Mouse (Mus musculus) neural tube, embryonic 13.5 days (tissue): Measurements from ENCODE around the gene Elavl1. TPM values are rescaled to one million over a fixed set of nuclear protein-coding genes. Genes with fewer than 3 reads are reported as not detected.
A peak's percentile ranks its signal among the peaks of the same experiment; 100 is the strongest.
"Not testable (repeated sequence)": the region's sequence is repeated elsewhere in the genome, so short reads cannot be mapped to it uniquely, and the experiment has no call there.

Source experiments
- ATAC-seq: fragments of 200-750 bp; cut with Nextera tagmentation; 2 replicates; pipeline ENCODE4 v1.8.0; 2017; ENCODE audit warnings: low read depth, mild to moderate bottlenecking, moderate TSS enrichment, moderate library complexity
- H3K27ac ChIP-seq: fragments of 300-500 bp; sonication (generic); replicated peaks from 2 replicates; pipeline ENCODE4 v1.5.1; 2015; ENCODE audit warnings: moderate library complexity, mild to moderate bottlenecking, inconsistent platforms
- H3K27me3 ChIP-seq: fragments of 300-500 bp; sonication (generic); 2 replicates; pipeline ENCODE4 v1.6.1; 2015; ENCODE audit warnings: mild to moderate bottlenecking, inconsistent platforms
- H3K36me3 ChIP-seq: fragments of 300-500 bp; sonication (generic); 2 replicates; pipeline ENCODE4 v1.6.1; 2015; ENCODE audit warnings: mild to moderate bottlenecking, inconsistent platforms
- H3K4me1 ChIP-seq: fragments of 300-500 bp; sonication (generic); replicated peaks from 2 replicates; pipeline ENCODE4 v1.6.1; 2015; ENCODE audit warnings: inconsistent platforms
- H3K4me2 ChIP-seq: fragments of 300-500 bp; sonication (generic); 2 replicates; pipeline ENCODE4 v1.6.1; 2015; ENCODE audit warnings: inconsistent platforms, mild to moderate bottlenecking, moderate library complexity
- H3K4me3 ChIP-seq: fragments of 300-500 bp; sonication (generic); 2 replicates; pipeline ENCODE4 v1.5.1; 2015; ENCODE audit warnings: mild to moderate bottlenecking, inconsistent platforms
- H3K9ac ChIP-seq: fragments of 300-500 bp; sonication (generic); 2 replicates; pipeline ENCODE4 v1.6.1; 2015; ENCODE audit warnings: moderate library complexity, mild to moderate bottlenecking, inconsistent platforms
- H3K9me3 ChIP-seq: fragments of 300-500 bp; sonication (generic); 2 replicates; pipeline ENCODE4 v1.6.1; 2016; ENCODE audit warnings: inconsistent platforms
- WGBS: fragments of 180-500 bp; shearing (Covaris S2); methylation state at CpG from one replicate; pipeline ENCODE4 v1.1.7; 2015; 5-methylcytosine and 5-hydroxymethylcytosine counted together
- polyA plus RNA-seq: library from polyadenylated mRNA; unstranded; fragments of >200 nt; fragmentation: Nextera tagmentation; extraction: Ambion mirVana; gene quantifications from 2 replicates; pipeline ENCODE4 v1.2.1, GENCODE M21; 2015

Elavl1 gene
- 119 and 139 TPM in 2 replicates for polyA plus RNA-seq

DNA sequence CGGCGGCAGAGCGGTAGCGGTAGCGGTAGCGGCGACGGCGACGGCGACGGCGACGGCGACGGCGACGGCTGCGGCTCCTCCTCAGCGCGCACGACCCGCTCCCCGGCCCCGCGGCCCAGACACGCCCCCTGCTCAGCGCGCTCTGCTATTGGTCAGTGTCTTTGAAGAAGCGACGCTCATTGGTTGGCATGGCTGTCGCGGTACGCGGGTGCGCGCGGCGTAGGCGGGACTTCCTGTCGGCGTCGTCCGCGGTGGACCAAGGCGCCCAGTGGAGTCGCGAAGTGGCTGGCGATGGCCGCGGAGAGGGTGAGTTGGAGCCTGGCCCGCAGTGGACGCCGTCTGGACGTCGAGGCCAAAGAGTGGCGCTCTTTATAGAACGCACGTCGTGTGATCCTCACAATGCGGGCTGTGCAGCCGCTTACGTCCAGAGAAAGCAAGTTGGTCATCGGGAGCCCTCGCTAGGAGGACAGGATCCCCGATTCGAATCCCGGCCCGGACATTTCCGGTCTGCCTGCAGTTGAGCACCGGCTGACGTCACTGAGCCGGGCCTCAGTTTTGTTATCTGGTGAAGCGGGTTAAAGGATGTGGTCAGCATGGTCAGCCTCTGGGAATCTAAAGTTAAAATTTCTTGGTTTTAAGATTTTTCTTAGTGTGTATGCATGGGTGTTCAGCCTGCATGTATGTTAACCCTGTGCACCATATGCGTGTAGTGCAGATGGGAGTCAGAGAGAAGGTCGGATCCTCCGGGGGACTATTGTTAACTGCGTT is at the start of gene Elavl1, which contains the start of gene Ccl25:
Elavl1 (minus strand) TSS at position 431 of the 768 bp plus-strand sequence.
Ccl25 (plus strand) TSS at position 228 of the 768 bp plus-strand sequence.
- WGBS, result under 1% methylated on average over 77 of the region's 78 CpGs
- peak within 1 kb of the TSS; percentile 99 for H3K9ac ChIP-seq
- peaks cover 53% of the 10 kb centered on the region for H3K4me1 ChIP-seq
- H3K4me3 ChIP-seq, result peak within 1 kb of the TSS; percentile 99
- H3K4me2 ChIP-seq, result peak within 1 kb of the TSS; percentile 88
- peaks cover 43% of the 10 kb centered on the region for H3K36me3 ChIP-seq
- no peaks in the 10 kb centered on the region for H3K9me3 ChIP-seq
- peak within 1 kb of the TSS; percentile 91 for H3K27ac ChIP-seq
- no peaks in the 10 kb centered on the region for H3K27me3 ChIP-seq
- ATAC-seq, result peak; percentile 99

DNA sequence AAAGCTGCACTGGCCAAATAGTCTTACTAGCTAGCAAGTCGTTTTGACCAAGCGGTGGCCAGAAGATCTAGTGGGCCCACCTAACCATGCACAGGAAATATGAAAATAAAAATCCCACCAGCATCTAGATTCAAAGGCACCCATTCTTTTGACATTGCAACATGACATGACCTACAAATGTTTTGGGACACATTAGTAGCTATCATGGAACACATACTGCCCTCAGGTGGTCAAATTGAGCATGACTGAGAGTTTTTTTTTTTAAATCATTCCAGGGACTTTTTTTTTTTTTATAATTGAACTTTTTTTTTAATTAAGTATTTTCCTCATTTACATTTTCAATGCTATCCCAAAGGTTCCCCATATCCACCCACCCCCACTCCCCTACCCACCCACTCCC is 47.4 kb upstream of the Elavl1 start:
- Histone ChIP-seq H3K9ac (no peak overlapping the region), H3K9me3 (no peaks in the 10 kb centered on the region; the same call in 1 of the 2 replicates), H3K36me3 (no peaks in the 10 kb centered on the region), H3K4me3 (no peak overlapping the region), H3K27me3 (no peaks in the 10 kb centered on the region), H3K4me2 (no peak overlapping the region), H3K27ac (no peak overlapping the region), H3K4me1 (no peaks in the 10 kb centered on the region)
- WGBS, result 84% methylated on average over 2 of the region's 2 CpGs
- no peak for ATAC-seq

DNA sequence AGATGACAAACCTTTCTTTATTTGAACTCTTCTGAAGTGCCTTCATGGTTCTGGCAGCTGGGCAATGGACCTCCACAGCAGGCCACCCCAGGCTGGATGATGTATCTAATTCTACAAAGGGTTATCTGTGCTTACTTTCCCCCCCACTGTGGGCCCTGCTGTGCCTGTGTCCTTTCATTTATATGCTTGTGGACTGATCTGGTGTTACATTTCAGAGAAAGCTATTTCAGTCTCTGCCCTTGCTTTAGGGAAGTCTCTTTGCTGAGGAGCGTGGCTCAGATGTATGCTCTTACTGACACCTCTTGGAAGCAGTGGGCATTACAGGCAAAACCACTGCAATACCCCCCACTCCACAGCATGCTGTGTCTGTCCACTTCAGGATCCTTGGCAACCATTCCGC is 44.9 kb upstream of the Elavl1 start:
- no peak overlapping the region for H3K4me3 ChIP-seq
- no peak for ATAC-seq
- no peak overlapping the region for H3K9ac ChIP-seq
- H3K36me3 ChIP-seq, result no peaks in the 10 kb centered on the region
- no peaks in the 10 kb centered on the region; the same call in 1 of the 2 replicates for H3K9me3 ChIP-seq
- no peak overlapping the region for H3K27ac ChIP-seq
- no peaks in the 10 kb centered on the region for H3K4me1 ChIP-seq
- 38% methylated on average over 2 of the region's 2 CpGs for WGBS
- no peak overlapping the region for H3K4me2 ChIP-seq
- no peaks in the 10 kb centered on the region for H3K27me3 ChIP-seq

DNA sequence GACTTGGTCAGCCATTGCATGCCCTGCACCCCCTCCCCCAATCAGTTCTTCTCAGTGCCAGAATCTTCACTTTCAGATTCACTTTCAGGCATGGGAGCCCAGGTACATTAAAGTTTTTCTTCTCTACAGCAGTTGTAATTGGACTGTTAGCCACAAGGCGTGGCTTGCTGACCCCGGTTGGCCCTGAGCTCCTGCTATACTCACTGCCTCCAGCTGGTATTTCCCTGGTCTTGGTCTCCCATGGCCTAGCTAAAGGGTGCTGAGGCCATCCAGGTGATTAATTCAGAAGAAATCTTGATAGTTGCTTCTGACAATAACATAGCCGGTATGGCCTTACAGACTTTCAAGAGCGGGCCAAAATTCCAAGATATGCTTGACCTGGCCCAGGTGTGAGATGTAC is 43.3 kb upstream of the Elavl1 start:
- no peaks in the 10 kb centered on the region for H3K4me1 ChIP-seq
- H3K9ac ChIP-seq, result no peak overlapping the region
- WGBS, result 94% methylated on average over 4 of the region's 4 CpGs
- H3K27me3 ChIP-seq, result no peaks in the 10 kb centered on the region
- H3K36me3 ChIP-seq, result no peaks in the 10 kb centered on the region
- H3K4me3 ChIP-seq, result no peak overlapping the region
- no peak overlapping the region for H3K4me2 ChIP-seq
- no peaks in the 10 kb centered on the region; the same call in 1 of the 2 replicates for H3K9me3 ChIP-seq
- no peak for ATAC-seq
- H3K27ac ChIP-seq, result no peak overlapping the region

DNA sequence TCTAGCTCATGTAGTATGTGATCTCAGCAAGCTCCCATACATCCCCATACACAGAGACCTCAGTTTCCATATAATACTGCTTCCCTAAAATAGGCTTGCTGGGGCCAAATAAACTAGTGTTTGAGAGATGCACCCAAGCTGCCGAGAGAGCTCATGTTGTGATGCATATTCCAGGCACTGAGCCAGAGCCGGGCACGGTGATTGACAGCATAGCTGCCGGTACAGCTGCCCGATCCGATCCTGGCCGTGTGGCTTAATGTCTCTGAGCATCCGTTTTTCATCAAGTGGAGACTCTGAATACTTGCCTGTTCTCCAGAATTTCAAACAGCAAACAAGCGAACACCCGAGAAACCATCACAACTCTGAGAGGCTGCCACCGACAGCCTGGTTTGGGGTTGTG is 42.6 kb upstream of the Elavl1 start:
- Histone ChIP-seq H3K4me1 (no peaks in the 10 kb centered on the region), H3K27ac (no peak overlapping the region), H3K36me3 (no peaks in the 10 kb centered on the region), H3K9ac (no peak overlapping the region), H3K9me3 (no peaks in the 10 kb centered on the region; the same call in 1 of the 2 replicates), H3K27me3 (no peaks in the 10 kb centered on the region), H3K4me2 (no peak overlapping the region), H3K4me3 (no peak overlapping the region)
- WGBS, result 87% methylated on average over 11 of the region's 11 CpGs
- ATAC-seq, result no peak

DNA sequence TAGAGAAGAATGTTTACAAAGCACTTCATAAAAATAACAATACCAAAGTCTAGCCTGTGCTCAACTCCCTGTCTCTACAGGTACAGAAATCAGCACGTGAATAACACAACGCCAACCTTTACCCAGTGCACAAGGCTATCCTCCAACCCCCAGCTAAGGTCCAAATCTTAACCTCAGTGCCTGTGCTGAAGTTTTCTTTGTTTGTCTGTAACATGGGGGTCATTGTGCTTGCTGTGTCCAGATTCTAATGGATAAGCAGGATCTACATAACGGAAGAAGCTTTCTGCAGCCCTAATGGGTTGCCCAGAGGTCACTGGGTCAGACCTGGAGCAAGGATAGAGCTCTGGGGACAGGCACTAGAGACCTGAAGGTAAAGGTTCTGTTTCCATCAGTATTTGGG is 41.0 kb upstream of the Elavl1 start:
- Histone ChIP-seq H3K9me3 (no peaks in the 10 kb centered on the region; the same call in 1 of the 2 replicates), H3K4me1 (no peaks in the 10 kb centered on the region), H3K9ac (no peak overlapping the region), H3K27me3 (no peaks in the 10 kb centered on the region), H3K36me3 (no peaks in the 10 kb centered on the region), H3K4me3 (no peak overlapping the region), H3K4me2 (no peak overlapping the region), H3K27ac (no peak overlapping the region)
- no peak for ATAC-seq
- WGBS, result 88% methylated on average over 3 of the region's 3 CpGs

DNA sequence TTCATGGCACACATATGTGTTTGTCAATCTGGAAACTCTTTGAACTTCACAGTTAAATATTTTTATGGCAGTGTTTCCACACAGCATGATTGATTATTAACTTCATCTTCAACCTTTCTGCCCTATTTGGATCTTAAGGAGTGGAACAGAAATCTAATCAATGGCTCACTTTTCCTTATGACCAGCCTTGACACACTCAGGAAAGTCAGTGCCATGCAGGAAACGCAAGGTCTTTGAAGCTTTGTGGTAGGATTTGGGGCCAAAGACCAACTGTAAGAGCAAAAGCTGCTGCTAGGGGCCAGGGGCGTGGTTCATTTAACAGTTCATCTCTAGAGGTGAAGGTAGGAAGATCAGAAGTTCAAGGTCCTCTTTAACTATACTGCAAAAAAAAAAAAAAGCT is 35.7 kb upstream of the Elavl1 start:
- Histone ChIP-seq H3K4me3 (no peak overlapping the region), H3K4me2 (no peak overlapping the region), H3K4me1 (no peaks in the 10 kb centered on the region), H3K9ac (no peak overlapping the region), H3K27ac (no peak overlapping the region), H3K9me3 (no peaks in the 10 kb centered on the region), H3K36me3 (no peaks in the 10 kb centered on the region), H3K27me3 (no peaks in the 10 kb centered on the region)
- no peak for ATAC-seq
- 86% methylated on average over 2 of the region's 2 CpGs for WGBS

DNA sequence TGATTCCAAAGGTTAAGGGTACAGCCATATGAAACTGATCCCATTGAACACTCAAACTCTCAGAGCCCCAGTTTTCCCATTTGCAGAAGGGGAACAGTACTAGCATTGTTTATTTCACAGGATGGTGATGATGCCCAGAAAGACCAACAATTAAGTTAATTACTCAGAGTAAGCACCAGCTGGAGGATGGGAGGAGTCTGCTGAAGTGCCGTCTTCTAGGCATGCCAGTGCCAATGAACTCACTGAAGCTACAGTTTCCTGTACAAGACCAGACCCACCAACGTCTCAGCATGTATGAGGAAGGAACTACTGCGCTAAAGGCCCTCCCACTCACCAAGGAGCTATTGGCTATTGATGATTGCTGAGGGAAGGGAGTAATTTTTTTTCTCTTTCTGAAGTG is 34.1 kb upstream of the Elavl1 start:
- 68% methylated on average over 3 of the region's 3 CpGs for WGBS
- no peak overlapping the region for H3K9ac ChIP-seq

DNA sequence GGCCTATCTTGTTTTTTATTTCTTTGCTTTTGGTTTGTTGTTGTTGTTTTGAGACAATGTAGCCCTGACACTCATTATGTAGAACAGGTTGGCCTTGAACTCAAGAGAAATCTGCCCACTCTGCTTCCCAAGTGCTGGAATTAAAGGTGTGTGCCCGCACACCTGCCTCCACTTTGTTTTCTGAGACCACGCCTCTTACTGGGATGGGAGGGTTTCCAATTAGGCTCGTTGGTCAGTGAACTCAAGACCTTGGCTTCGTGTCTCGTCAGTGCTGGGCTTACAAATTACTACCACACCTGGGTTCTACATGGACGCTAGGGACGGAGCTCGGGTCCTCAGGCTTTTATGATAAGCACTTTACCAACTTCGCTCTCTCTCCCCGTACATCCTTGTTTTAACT is 30.2 kb upstream of the Elavl1 start:
- ATAC-seq, result no peak
- WGBS, result 93% methylated on average over 10 of the region's 10 CpGs

More for the DNA sequence above, 34.1 kb upstream of the Elavl1 start:
- Histone ChIP-seq H3K27me3 (no peaks in the 10 kb centered on the region), H3K9me3 (no peaks in the 10 kb centered on the region), H3K4me2 (no peak overlapping the region), H3K36me3 (no peaks in the 10 kb centered on the region), H3K4me3 (no peak overlapping the region), H3K27ac (no peak overlapping the region), H3K4me1 (no peaks in the 10 kb centered on the region)
- ATAC-seq, result no peak

DNA sequence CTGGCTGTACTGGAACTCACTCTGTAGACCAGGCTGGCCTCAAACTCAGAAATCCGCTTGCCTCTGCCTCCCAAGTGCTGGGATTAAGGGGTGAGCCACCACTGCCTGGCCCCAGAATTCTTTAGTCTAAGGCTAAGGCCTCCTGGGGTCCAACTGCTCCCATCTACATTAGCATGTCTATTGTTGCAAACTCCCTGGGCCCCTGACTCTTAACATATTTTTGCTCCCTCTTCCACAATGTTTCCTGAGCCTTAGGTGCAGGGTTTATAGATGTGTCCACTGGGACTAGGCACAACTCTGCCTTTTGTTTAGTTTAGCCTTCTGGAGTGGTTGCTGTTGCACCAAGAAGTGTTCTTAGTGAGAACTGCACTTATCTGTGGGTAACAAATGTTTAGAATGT is 29.3 kb upstream of the Elavl1 start:
- ATAC-seq, result no peak
- Histone ChIP-seq H3K27ac (no peak overlapping the region), H3K9me3 (no peaks in the 10 kb centered on the region), H3K4me2 (no peak overlapping the region), H3K36me3 (no peaks in the 10 kb centered on the region), H3K27me3 (no peaks in the 10 kb centered on the region), H3K4me1 (no peaks in the 10 kb centered on the region), H3K4me3 (no peak overlapping the region), H3K9ac (no peak overlapping the region)
- 89% methylated on average over 1 of the region's 1 CpGs for WGBS

More for the DNA sequence above, 30.2 kb upstream of the Elavl1 start:
- Histone ChIP-seq H3K9me3 (no peaks in the 10 kb centered on the region), H3K27ac (no peak overlapping the region), H3K9ac (no peak overlapping the region), H3K4me2 (no peak overlapping the region), H3K27me3 (no peaks in the 10 kb centered on the region), H3K4me1 (no peaks in the 10 kb centered on the region), H3K36me3 (no peaks in the 10 kb centered on the region), H3K4me3 (no peak overlapping the region)

DNA sequence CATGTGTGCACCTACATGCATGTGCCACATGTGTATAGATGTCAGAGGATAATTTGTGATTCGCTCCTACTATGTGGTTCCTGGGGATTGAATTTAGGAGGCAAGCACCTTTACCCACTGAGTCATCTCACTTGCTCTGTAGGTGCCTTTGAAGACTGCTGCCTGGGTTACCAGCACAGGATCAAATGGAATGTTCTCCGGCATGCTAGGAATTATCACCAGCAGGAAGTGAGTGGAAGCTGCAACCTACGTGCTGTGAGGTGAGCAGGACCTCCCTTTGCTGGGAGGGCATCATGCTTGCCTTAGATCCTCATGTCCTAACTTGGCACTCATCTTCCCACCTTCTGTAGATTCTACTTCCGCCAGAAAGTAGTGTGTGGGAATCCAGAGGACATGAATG is 28.5 kb upstream of the Elavl1 start:
- Histone ChIP-seq H3K9ac (no peak overlapping the region), H3K4me2 (no peak overlapping the region), H3K27ac (no peak overlapping the region), H3K4me3 (no peak overlapping the region), H3K27me3 (no peaks in the 10 kb centered on the region), H3K9me3 (no peaks in the 10 kb centered on the region), H3K36me3 (no peaks in the 10 kb centered on the region), H3K4me1 (no peaks in the 10 kb centered on the region)
- 76% methylated on average over 4 of the region's 4 CpGs for WGBS
- ATAC-seq, result no peak

DNA sequence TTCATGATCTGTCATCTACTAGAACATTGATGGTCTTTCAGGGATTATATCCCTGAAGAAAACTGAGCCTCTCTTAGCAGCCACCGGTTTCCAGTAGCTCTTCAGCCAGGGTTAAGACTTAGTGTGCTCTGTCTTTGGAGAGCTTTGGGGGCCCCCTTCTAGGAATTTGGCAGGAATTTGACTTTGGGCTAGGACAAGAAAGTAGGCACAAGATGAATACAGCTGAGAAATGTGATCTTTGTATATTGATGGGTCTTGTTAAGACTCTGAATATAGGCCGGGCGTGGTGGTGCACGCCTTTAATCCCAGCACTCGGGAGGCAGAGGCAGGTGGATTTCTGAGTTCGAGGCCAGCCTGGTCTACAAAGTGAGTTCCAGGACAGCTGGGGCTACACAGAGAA is 27.3 kb upstream of the Elavl1 start:
- not testable (repeated sequence) for H3K27ac ChIP-seq, H3K4me1 ChIP-seq, H3K36me3 ChIP-seq, H3K9me3 ChIP-seq, H3K9ac ChIP-seq, H3K27me3 ChIP-seq, H3K4me2 ChIP-seq, H3K4me3 ChIP-seq, ATAC-seq
- WGBS, result 95% methylated on average over 6 of the region's 6 CpGs

DNA sequence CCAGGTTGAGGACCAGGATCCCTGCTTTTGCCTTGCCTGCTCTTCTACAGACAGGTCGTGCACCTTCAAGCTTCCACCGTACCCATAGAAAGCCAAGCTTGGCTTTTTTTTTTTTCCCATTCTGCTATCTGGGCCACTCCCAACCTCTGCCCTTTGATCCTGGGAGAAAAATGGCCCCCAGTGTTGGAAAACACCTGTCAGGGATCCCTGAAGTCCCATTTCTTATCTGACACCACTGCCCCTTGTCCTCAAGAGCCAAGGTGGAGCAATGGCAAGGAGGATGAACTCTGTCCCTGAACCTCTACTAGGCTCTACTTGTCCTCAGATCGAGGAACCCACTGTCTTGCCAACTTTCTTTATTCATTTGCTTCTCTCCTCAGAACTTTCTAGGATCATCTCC is 25.4 kb upstream of the Elavl1 start:
- Histone ChIP-seq H3K4me1 (no peaks in the 10 kb centered on the region), H3K9ac (no peak overlapping the region), H3K4me2 (no peak overlapping the region), H3K27me3 (no peaks in the 10 kb centered on the region), H3K27ac (no peak overlapping the region), H3K9me3 (no peaks in the 10 kb centered on the region), H3K36me3 (no peaks in the 10 kb centered on the region), H3K4me3 (no peak overlapping the region)
- WGBS, result 93% methylated on average over 3 of the region's 3 CpGs
- no peak for ATAC-seq
